Mouse (Mus musculus) hindbrain, embryonic 16.5 days (tissue): ENCODE results near the gene Rapgef1. TPM values are rescaled to one million over a fixed set of nuclear protein-coding genes. Genes with fewer than 3 reads are reported as not detected.
"Not testable (repeated sequence)": the region's sequence is repeated elsewhere in the genome, so short reads cannot be mapped to it uniquely, and the experiment has no call there.

Experiments
- ATAC-seq: fragments of 200-750 bp; cut with Nextera tagmentation; 2 replicates; pipeline ENCODE4 v1.8.0; 2017; ENCODE audit warnings: moderate TSS enrichment, moderate library complexity
- H3K27ac ChIP-seq: fragments of 300-500 bp; sonication (generic); 2 replicates; pipeline ENCODE4 v1.5.1; 2014; ENCODE audit warnings: low read depth, mild to moderate bottlenecking, control low read depth, low read length, moderate library complexity
- H3K27me3 ChIP-seq: fragments of 300-500 bp; sonication (generic); replicated peaks from 2 replicates; pipeline ENCODE4 v1.6.1; 2014; ENCODE audit warnings: low read length; ENCODE audit not compliant: control insufficient read depth, insufficient read depth
- H3K36me3 ChIP-seq: fragments of 300-500 bp; sonication (generic); 2 replicates; pipeline ENCODE4 v1.6.1; 2014; ENCODE audit warnings: mild to moderate bottlenecking, low read length, moderate library complexity, mixed read lengths; ENCODE audit not compliant: control insufficient read depth, insufficient read depth
- H3K4me1 ChIP-seq: fragments of 300-500 bp; sonication (generic); 2 replicates; pipeline ENCODE4 v1.6.1; 2014; ENCODE audit warnings: low read depth, low read length; ENCODE audit not compliant: control insufficient read depth, insufficient read depth
- H3K4me2 ChIP-seq: fragments of 300-500 bp; sonication (generic); 2 replicates; pipeline ENCODE4 v1.6.1; 2014; ENCODE audit warnings: mild to moderate bottlenecking, low read length, control low read depth, moderate library complexity
- H3K4me3 ChIP-seq: fragments of 300-500 bp; sonication (generic); 2 replicates; pipeline ENCODE4 v1.5.1; 2014; ENCODE audit warnings: mild to moderate bottlenecking, low read length, control low read depth, moderate library complexity
- H3K9ac ChIP-seq: fragments of 300-500 bp; sonication (generic); 2 replicates; pipeline ENCODE4 v1.6.1; 2014; ENCODE audit warnings: low read depth, mild to moderate bottlenecking, control low read depth, low read length, moderate library complexity
- H3K9me3 ChIP-seq: fragments of 300-500 bp; sonication (generic); 2 replicates; pipeline ENCODE4 v1.6.1; 2014; ENCODE audit warnings: mild to moderate bottlenecking, low read length, moderate library complexity; ENCODE audit not compliant: control insufficient read depth
- WGBS: fragments of 180-500 bp; shearing (Covaris S2); extraction: QIAGEN DNeasy Blood & Tissue Kit; methylation state at CpG from one replicate; pipeline ENCODE4 v1.1.7; 2014; 5-methylcytosine and 5-hydroxymethylcytosine counted together
- polyA plus RNA-seq: library from polyadenylated mRNA; unstranded; fragments of >200 nt; fragmentation: Nextera tagmentation; extraction: Ambion mirVana; gene quantifications from 2 replicates; pipeline ENCODE4 v1.2.1, GENCODE M21; 2015

Gene Rapgef1
- polyA plus RNA-seq, 1 experiment from 2014 or later, result 14.8 TPM

DNA sequence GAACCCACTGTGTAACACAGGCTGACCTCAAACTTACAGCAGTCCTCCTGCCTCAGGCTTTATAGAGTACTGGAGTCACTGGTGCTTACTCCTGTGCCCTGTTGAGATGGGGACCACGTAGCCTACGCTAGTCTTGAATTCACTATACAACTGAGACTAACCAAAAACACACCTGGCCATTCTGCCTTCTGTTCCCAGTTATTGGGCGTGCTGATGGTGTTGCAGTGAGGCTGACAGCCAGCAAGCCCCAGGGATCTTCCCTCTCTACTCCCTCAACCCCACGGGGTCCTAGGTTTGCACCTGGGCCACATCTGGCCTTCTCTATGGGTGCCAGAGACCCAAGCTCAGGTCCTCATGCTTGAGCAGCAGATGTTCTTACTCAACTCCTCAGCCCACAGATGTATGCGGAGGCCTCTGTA, 9.3 kb downstream of the Rapgef1 start:
- no peak for ATAC-seq
- H3K9ac ChIP-seq, result no peak overlapping the region
- no peak overlapping the region for H3K4me3 ChIP-seq
- H3K4me2 ChIP-seq, result no peak overlapping the region
- no peak overlapping the region for H3K27ac ChIP-seq
- H3K4me1 ChIP-seq, result peaks cover 11% of the 10 kb centered on the region
- WGBS, result 82% methylated on average over 5 of the region's 5 CpGs
- H3K9me3 ChIP-seq, result no peaks in the 10 kb centered on the region
- H3K36me3 ChIP-seq, result no peaks in the 10 kb centered on the region
- H3K27me3 ChIP-seq, result no peaks in the 10 kb centered on the region

DNA sequence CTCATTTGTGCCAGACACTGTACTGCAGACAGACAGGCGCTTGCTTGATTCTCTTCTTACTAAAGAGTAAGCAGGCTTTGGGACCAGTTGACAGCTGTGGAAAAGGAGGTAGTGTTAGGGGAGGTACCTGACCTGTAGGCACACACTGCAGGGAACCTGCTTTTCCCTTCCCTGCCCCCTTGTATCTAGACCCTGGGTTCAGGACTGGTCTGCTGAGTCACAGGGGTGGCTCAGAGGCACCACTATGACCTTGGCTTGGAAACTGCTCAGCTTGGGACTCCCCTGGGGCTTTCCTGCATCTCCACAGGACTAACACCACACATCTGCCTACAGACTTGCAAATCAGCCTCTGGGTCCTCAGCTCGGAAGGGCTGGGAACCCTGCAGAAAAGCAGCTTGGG, 9.8 kb downstream of the Rapgef1 start:
- Histone ChIP-seq H3K27me3 (no peaks in the 10 kb centered on the region), H3K4me1 (peaks cover 13% of the 10 kb centered on the region), H3K4me2 (no peak overlapping the region), H3K9ac (no peak overlapping the region), H3K27ac (no peak overlapping the region), H3K4me3 (no peak overlapping the region), H3K36me3 (no peaks in the 10 kb centered on the region), H3K9me3 (no peaks in the 10 kb centered on the region)
- ATAC-seq, result no peak
- WGBS, result 70% methylated on average over 2 of the region's 2 CpGs

DNA sequence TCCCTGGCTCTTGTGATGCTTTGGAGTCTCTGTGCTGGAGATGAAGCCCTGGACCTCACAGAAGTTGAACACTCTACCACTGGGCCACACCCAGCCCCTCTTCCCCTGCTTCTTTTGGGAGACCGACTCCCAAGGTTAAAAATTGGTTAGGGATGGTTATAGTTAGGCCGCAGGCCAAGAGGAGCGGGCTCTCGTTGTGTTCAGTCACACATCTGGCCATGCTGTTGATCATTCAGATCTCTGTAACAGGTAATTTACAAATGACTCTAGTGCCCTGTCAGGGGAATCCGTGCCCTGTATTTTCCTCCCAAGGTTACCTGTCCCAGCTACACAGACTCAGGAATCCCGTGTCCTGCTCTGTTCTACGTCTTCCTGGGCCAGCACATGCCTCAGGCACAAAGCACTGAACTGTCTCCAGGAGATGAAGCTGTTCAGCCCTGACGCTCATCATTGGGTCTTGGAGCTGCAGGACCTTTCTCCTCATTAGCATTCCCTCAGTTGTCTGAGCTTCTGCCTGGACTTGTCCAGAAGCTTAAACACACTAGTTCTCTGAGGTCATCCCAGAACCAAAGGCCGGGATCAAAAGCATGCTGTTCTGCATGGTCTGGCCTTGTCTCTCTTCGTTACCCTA, 10.7 kb downstream of the Rapgef1 start:
- WGBS, result 93% methylated on average over 10 of the region's 10 CpGs
- peaks cover 19% of the 10 kb centered on the region for H3K4me1 ChIP-seq
- H3K36me3 ChIP-seq, result no peaks in the 10 kb centered on the region
- ATAC-seq, result no peak
- H3K27ac ChIP-seq, result no peak overlapping the region
- H3K4me2 ChIP-seq, result no peak overlapping the region
- no peaks in the 10 kb centered on the region for H3K9me3 ChIP-seq
- H3K27me3 ChIP-seq, result no peaks in the 10 kb centered on the region
- H3K9ac ChIP-seq, result no peak overlapping the region
- H3K4me3 ChIP-seq, result no peak overlapping the region

DNA sequence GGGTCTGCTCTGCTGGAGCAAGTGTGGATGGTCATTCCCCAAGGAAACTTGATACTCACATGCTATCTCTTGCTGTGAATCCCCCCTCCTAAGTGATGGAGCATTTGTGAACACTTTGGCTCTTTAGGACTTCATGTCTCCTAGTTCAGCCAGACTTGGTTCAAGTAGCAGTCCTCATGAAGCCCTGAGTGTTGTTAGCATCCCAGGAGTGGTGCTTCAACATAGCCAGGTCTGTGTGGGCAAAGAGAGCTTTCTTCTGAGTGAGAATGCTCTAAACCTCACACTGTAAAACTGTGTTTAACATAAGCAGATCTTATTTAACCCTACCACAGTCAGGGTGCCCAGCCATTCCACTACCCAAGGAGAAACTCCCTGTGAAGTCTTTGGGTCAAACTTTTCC, 11.5 kb downstream of the Rapgef1 start:
- Histone ChIP-seq H3K4me3 (no peak overlapping the region), H3K9me3 (no peaks in the 10 kb centered on the region), H3K27me3 (no peaks in the 10 kb centered on the region), H3K9ac (no peak overlapping the region), H3K4me2 (no peak overlapping the region), H3K27ac (no peak overlapping the region), H3K36me3 (no peaks in the 10 kb centered on the region), H3K4me1 (peaks cover 19% of the 10 kb centered on the region)
- ATAC-seq, result no peak

DNA sequence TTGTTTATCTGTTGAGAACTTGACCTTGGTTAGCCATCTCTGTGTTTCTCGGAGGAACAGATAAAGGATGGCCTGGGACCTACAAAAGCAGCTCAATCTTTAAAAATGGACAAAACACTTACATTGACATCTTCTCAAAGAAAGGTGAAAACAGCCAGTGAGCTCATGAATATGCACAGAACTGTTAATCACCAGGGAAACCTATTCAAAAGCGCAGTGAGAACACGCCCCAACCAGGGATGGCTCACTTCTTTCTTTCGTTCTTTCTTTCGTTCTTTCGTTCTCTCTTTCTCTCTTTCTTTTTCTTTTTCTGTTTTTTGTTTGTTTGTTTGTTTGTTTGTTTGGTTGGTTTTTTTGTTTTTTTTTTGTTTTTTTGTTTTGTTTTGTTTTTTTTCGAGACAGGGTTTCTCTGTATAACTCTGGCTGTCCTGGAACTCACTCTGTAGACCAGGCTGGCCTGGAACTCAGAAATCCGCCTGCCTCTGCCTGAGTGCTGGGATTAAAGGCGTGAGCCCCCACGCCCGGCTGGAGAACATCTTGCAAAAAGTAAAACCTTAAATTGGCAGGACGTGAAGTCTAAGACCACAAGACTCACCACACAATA, 12.1 kb downstream of the Rapgef1 start:
- 74% methylated on average over 12 of the region's 12 CpGs for WGBS
- not testable (repeated sequence) for H3K27me3 ChIP-seq, H3K27ac ChIP-seq, H3K9ac ChIP-seq, H3K36me3 ChIP-seq, ATAC-seq, H3K9me3 ChIP-seq, H3K4me2 ChIP-seq, H3K4me3 ChIP-seq
- peaks cover 19% of the 10 kb centered on the region for H3K4me1 ChIP-seq

DNA sequence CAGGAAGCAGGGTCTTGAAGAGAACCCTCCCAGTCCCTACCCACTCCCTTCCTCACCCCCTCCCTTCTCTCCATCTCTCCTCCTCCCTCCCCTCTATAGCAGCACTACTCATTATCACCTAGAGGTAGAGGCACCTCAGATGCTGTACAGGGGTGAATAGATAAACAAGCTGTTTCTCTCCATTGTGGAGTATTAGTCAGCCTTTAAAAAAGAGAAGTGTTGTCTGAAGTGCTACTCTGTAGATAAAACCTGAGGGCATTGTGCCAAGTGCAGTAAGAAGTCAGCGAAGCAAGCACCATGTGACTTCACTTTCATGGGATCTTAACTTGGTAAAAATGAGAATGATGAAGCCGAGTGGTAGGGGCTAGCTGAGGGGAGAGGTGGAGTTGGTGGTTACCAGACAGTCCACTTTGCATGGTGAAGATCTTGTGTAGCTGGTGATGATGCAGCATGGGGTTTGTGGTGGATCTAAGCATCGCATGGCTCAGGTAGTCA, 12.7 kb downstream of the Rapgef1 start:
- peaks cover 19% of the 10 kb centered on the region for H3K4me1 ChIP-seq
- ATAC-seq, result no peak

DNA sequence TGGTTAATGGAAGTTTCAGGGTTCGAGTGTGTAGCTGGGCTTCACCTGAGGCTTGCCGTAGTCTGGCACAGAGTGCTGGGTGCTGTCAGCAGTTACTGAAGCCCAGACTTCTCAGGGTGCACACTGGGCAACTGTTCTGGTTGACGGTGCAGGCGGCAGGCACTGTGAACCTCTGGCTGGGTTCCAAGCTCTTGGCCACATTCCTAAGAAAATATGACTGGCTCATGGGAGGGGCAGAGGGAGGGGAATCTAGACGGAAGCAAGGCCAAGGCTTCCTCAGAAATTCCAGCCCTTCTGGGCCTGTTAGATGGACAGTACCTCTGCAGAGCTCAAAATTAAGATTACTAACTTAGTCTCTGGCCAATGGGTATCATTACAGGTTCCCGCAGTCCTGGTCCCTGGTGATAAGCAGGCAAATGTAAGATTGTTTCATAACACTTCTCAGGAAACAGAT, 13.6 kb downstream of the Rapgef1 start:
- Histone ChIP-seq H3K9me3 (no peaks in the 10 kb centered on the region), H3K4me2 (no peak overlapping the region), H3K9ac (no peak overlapping the region), H3K36me3 (no peaks in the 10 kb centered on the region), H3K4me1 (peaks cover 16% of the 10 kb centered on the region), H3K27me3 (no peaks in the 10 kb centered on the region), H3K27ac (no peak overlapping the region), H3K4me3 (no peak overlapping the region)
- peak; percentile 68; the same call in 1 of the 2 replicates for ATAC-seq
- WGBS, result 40% methylated on average over 6 of the region's 6 CpGs

More for the DNA sequence above, 12.7 kb downstream of the Rapgef1 start:
- 83% methylated on average over 3 of the region's 3 CpGs for WGBS
- H3K27ac ChIP-seq, result no peak overlapping the region
- no peak overlapping the region for H3K4me3 ChIP-seq
- H3K36me3 ChIP-seq, result no peaks in the 10 kb centered on the region
- no peak overlapping the region for H3K4me2 ChIP-seq
- no peaks in the 10 kb centered on the region for H3K27me3 ChIP-seq
- H3K9ac ChIP-seq, result no peak overlapping the region
- no peaks in the 10 kb centered on the region for H3K9me3 ChIP-seq

DNA sequence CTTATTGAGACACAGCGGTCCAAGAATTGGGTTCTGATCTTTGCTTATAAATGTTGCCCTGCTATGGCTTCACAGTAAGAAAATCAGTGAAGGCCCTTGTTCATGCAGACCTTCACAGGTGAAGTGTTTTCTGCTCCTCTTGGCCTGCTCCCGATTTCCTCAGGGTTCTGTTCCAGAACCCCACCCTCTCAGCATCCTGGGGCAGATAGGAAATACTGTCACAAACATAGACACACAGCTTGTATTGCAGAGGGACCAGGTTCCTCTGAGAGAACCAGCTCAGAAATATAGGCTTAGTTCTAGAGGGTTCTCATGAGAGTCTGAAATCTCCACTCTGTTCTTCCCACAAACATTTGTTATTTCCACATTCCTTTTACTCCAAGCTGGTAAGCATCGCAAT, 14.3 kb downstream of the Rapgef1 start:
- Histone ChIP-seq H3K27ac (no peak overlapping the region), H3K4me1 (peaks cover 15% of the 10 kb centered on the region), H3K36me3 (no peaks in the 10 kb centered on the region), H3K4me3 (no peak overlapping the region), H3K4me2 (no peak overlapping the region), H3K27me3 (no peaks in the 10 kb centered on the region), H3K9me3 (no peaks in the 10 kb centered on the region), H3K9ac (no peak overlapping the region)
- 91% methylated on average over 3 of the region's 3 CpGs for WGBS
- ATAC-seq, result no peak

DNA sequence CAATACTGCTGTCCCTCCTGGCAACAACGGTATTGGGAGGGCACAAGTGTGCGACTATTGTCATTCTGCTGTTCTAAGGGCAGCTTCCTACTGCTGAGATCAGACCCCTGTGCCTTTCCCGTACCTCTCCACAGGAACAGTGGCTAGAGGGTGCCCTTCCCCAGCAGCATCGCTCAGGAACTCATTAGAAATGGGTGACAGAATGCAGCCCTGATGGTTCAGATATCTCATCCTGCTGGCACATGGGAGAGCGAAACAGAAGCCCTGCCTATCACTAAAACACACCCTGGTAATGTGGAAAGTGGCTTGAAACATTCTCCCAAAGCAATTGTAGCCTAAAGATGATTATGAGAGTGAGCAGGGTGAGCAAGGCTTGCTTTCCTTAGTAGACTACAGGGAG, 15.0 kb downstream of the Rapgef1 start:
- no peak overlapping the region for H3K4me3 ChIP-seq
- H3K27me3 ChIP-seq, result no peaks in the 10 kb centered on the region
- H3K9ac ChIP-seq, result no peak overlapping the region
- H3K4me1 ChIP-seq, result peaks cover 13% of the 10 kb centered on the region
- H3K4me2 ChIP-seq, result no peak overlapping the region
- H3K36me3 ChIP-seq, result no peaks in the 10 kb centered on the region
- H3K27ac ChIP-seq, result no peak overlapping the region
- no peaks in the 10 kb centered on the region for H3K9me3 ChIP-seq
- WGBS, result 68% methylated on average over 5 of the region's 5 CpGs
- no peak for ATAC-seq
